In the genomic region with DNA sequence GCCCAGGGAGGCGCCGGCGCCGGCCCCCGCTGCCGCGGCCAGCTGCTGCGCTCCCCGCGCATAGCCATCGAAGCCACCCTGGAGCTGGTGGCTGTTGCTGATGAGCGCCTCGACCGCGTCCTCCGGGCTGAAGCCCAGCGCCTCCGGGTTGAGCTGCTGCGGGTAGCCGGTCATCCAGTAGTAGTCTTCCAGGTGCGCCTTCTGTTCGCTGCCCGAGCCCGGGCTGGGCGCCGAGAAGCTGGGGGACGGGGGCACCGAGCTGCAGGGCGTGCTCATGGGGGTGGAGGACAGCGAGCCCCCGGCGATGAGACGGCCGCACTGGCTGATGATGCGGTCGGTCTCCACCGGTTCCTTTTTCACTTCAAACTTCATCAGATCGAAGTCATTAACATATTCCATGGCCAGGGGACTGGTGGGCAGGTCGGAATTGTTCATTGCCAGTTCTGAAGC, we compare ENCODE assay signal across 8 mouse cellular contexts. TPM values are rescaled to one million over a fixed set of nuclear protein-coding genes. Genes with fewer than 3 reads are reported as not detected.
A peak's percentile ranks its signal among the peaks of the same experiment; 100 is the strongest.
DNase-seq lines count a peak whose midpoint lies in the region; ATAC-seq lines count a peak whose summit lies in the region.

No protein-coding gene starts in this region.

- peak overlapping the region; percentile 85 for H3K4me2 ChIP-seq in embryonic facial prominence, embryonic 12.5 days (replicated peaks)
- peak overlapping the region; percentile 97 for H3K4me2 ChIP-seq in heart, embryonic 16.5 days (ENCODE audit: low read depth, low read length)
- H3K4me2 ChIP-seq in limb, embryonic 15.5 days = peak overlapping the region; percentile 84

- H3K4me1 ChIP-seq in embryonic facial prominence, embryonic 12.5 days = peaks cover 8% of the 10 kb centered on the region
- peaks cover 2% of the 10 kb centered on the region; the same call in 1 of the 2 replicates for H3K4me1 ChIP-seq in heart, embryonic 16.5 days (ENCODE audit: control insufficient read depth, insufficient read depth, low read length)
- peaks cover 22% of the 10 kb centered on the region for H3K4me1 ChIP-seq in limb, embryonic 15.5 days

- H3K27ac ChIP-seq in embryonic facial prominence, embryonic 12.5 days = peak overlapping the region; percentile 94
- H3K27ac ChIP-seq in heart, embryonic 16.5 days (ENCODE audit: low read length) = peak overlapping the region; percentile 84
- H3K27ac ChIP-seq in limb, embryonic 15.5 days = peak overlapping the region; percentile 92

- peak overlapping the region; percentile 66 for H3K4me3 ChIP-seq in embryonic facial prominence, embryonic 12.5 days
- H3K4me3 ChIP-seq in heart, embryonic 16.5 days (ENCODE audit: low read length) = peak overlapping the region; percentile 69
- H3K4me3 ChIP-seq in limb, embryonic 15.5 days = peak overlapping the region; percentile 60

- H3K36me3 ChIP-seq in embryonic facial prominence, embryonic 12.5 days = no peaks in the 10 kb centered on the region
- no peaks in the 10 kb centered on the region for H3K36me3 ChIP-seq in heart, embryonic 16.5 days (ENCODE audit: control insufficient read depth, insufficient read depth)
- no peaks in the 10 kb centered on the region for H3K36me3 ChIP-seq in limb, embryonic 15.5 days

- H3K9me3 ChIP-seq in embryonic facial prominence, embryonic 12.5 days = no peaks in the 10 kb centered on the region
- H3K9me3 ChIP-seq in heart, embryonic 16.5 days (replicated peaks; ENCODE audit: control insufficient read depth, low read length) = no peaks in the 10 kb centered on the region
- no peaks in the 10 kb centered on the region for H3K9me3 ChIP-seq in limb, embryonic 15.5 days

- ATAC-seq in embryonic facial prominence, embryonic 12.5 days (ENCODE audit: insufficient number of reproducible peaks, insufficient read depth, low FRiP score, low TSS enrichment) = no peak
- ATAC-seq in heart, embryonic 16.5 days (replicated peaks; ENCODE audit: extremely low read depth, insufficient read depth, low FRiP score) = peak; percentile 3; the same call in 1 of the 2 replicates
- no peak for ATAC-seq in limb, embryonic 15.5 days (ENCODE audit: insufficient number of reproducible peaks, low FRiP score, low TSS enrichment, low read depth)

- H3K27me3 ChIP-seq in embryonic facial prominence, embryonic 12.5 days = peaks cover 4% of the 10 kb centered on the region
- peaks cover 3% of the 10 kb centered on the region; the same call in 1 of the 2 replicates for H3K27me3 ChIP-seq in heart, embryonic 16.5 days (ENCODE audit: control insufficient read depth, insufficient read depth, low read length)
- H3K27me3 ChIP-seq in limb, embryonic 15.5 days = peaks cover 14% of the 10 kb centered on the region

- peak; percentile 61 to 89 for DNase-seq in adrenal gland, adult (ENCODE audit: inconsistent age in 2 of 2, low spot score in 1 of 2)
- no peak for DNase-seq in adrenal gland, adult 8-10 months
- DNase-seq in adipocyte (ENCODE audit: low spot score) = peak; percentile 39
- DNase-seq in naive thymus-derived CD4-positive, alpha-beta T cell, adult 2 months (ENCODE audit: low read depth) = peak; percentile 50
- peak; percentile 31 for DNase-seq in thymus, postnatal 0 days (ENCODE audit: low spot score)

- peak overlapping the region; percentile 75 for H3K9ac ChIP-seq in embryonic facial prominence, embryonic 12.5 days
- peak overlapping the region; percentile 74 for H3K9ac ChIP-seq in heart, embryonic 16.5 days (ENCODE audit: low read length)
- H3K9ac ChIP-seq in limb, embryonic 15.5 days = peak overlapping the region; percentile 53

- WGBS in embryonic facial prominence, embryonic 12.5 days = under 1% methylated on average over 39 of the region's 39 CpGs
- WGBS in heart, embryonic 16.5 days = under 1% methylated on average over 36 of the region's 39 CpGs
- WGBS in limb, embryonic 15.5 days = under 1% methylated on average over 35 of the region's 39 CpGs

RNA-seq across cellular contexts. Expression of a gene that starts 1.2 kb away (rescaled TPM):
- 10 to 100 TPM; 21.3 to 29.8 (median 21.9) TPM for total RNA-seq in adrenal gland, adult 8-10 months (2022)
- 5.7 TPM in 2 replicates for polyA plus RNA-seq in embryonic facial prominence, embryonic 12.5 days (2016; fragmentation: Nextera tagmentation; extraction: Ambion mirVana)
- 2.6 and 3.2 TPM in 2 replicates for polyA plus RNA-seq in heart, embryonic 16.5 days (2015; fragmentation: Nextera tagmentation; extraction: Ambion mirVana)
- 8.2 and 8.3 TPM in 2 replicates for polyA plus RNA-seq in limb, embryonic 15.5 days (2015; fragmentation: Nextera tagmentation; extraction: Ambion mirVana)
- 8.5 and 9.3 TPM in 2 replicates for polyA plus RNA-seq in thymus, postnatal 0 days (2015; fragmentation: Nextera tagmentation; extraction: Ambion mirVana)
